Comparison of ENCODE assay signal across 15 mouse cellular contexts in the genomic region with DNA sequence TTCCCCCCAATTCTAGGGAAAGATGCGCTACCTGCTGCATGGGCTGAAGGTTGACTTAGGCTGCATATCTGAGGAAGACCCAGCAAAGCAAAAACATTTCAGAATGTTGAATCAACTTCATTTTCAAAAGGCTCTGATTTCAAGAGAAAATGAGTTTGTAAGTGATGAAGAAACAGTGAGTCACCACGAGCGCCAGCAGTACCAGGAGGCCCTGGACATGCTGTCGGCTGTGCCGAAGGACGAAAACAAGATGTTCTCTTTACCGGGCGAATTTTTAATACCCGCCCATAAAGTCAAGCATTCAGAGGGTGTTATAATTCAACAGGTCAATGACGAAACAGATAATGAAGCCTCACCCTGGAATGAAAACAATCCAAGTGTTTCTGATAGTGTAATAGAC. TPM values are rescaled to one million over a fixed set of nuclear protein-coding genes. Genes with fewer than 3 reads are reported as not detected.
A peak's percentile ranks its signal among the peaks of the same experiment; 100 is the strongest.
DNase-seq lines count a peak whose midpoint lies in the region; ATAC-seq and TF ChIP-seq lines count a peak whose summit lies in the region.
"Had no signal": no experiment of that assay in that cellular context is flagged by ENCODE, and none has a peak within 500 bp of the region (broad histone marks: within the 10 kb centered on the region; RNA-seq: fewer than 3 reads in every experiment).

No protein-coding gene starts in this region.

- intact Hi-C loops in heart, postnatal 25 days (cut with DNase I): no loop called here

- WGBS in heart, embryonic 11.5 days (ENCODE audit: insufficient replicate concordance): 67% methylated on average over 10 of the region's 10 CpGs
- 92% methylated on average over 10 of the region's 10 CpGs for WGBS in kidney, adult 2 months
- WGBS in midbrain, embryonic 14.5 days: 94% methylated on average over 10 of the region's 10 CpGs

- H3K36me3 ChIP-seq in heart, embryonic 11.5 days (ENCODE audit: control insufficient read depth, insufficient read depth, low read length): no peaks in the 10 kb centered on the region; the same call in 1 of the 2 replicates
- H3K36me3 ChIP-seq in kidney, adult 2 months (ENCODE audit: control insufficient read depth, insufficient read depth, low read length): no peaks in the 10 kb centered on the region
- peaks cover 27% of the 10 kb centered on the region for H3K36me3 ChIP-seq in midbrain, embryonic 14.5 days (ENCODE audit: control insufficient read depth, insufficient read depth, low read length)
- H3K36me3 ChIP-seq: liver, embryonic 13.5 days had no signal

- no peaks in the 10 kb centered on the region; the same call in 1 of the 2 replicates for H3K4me1 ChIP-seq in heart, embryonic 11.5 days (ENCODE audit: control insufficient read depth, insufficient read depth, low read length)
- H3K4me1 ChIP-seq in kidney, adult 2 months (ENCODE audit: control insufficient read depth, insufficient read depth, low read length): peaks cover 4% of the 10 kb centered on the region; the same call in 1 of the 2 replicates
- H3K4me1 ChIP-seq in midbrain, embryonic 14.5 days (ENCODE audit: control insufficient read depth, insufficient read depth, low read length): no peaks in the 10 kb centered on the region
- H3K4me1 ChIP-seq: forebrain, embryonic 10.5 days; limb, embryonic 13.5 days had no signal

- no peaks in the 10 kb centered on the region for H3K9me3 ChIP-seq in heart, embryonic 11.5 days (replicated peaks; ENCODE audit: control insufficient read depth, low read length)
- no peaks in the 10 kb centered on the region for H3K9me3 ChIP-seq in midbrain, embryonic 14.5 days (ENCODE audit: control insufficient read depth, low read length)
- H3K9me3 ChIP-seq: forebrain, embryonic 10.5 days; limb, embryonic 13.5 days; liver, embryonic 13.5 days had no signal

- H3K9ac ChIP-seq in heart, embryonic 11.5 days (ENCODE audit: low read depth, low read length): no peak overlapping the region
- no peak overlapping the region for H3K9ac ChIP-seq in midbrain, embryonic 14.5 days (replicated peaks; ENCODE audit: low read length)
- H3K9ac ChIP-seq: limb, embryonic 13.5 days; liver, embryonic 13.5 days; lung, embryonic 14.5 days had no signal

- no peak overlapping the region for H3K4me3 ChIP-seq in heart, embryonic 11.5 days (ENCODE audit: low read depth, low read length)
- H3K4me3 ChIP-seq in kidney, adult 2 months (ENCODE audit: insufficient read depth, low read depth, low read length): no peak overlapping the region
- no peak overlapping the region for H3K4me3 ChIP-seq in midbrain, embryonic 14.5 days (replicated peaks; ENCODE audit: low read depth, low read length)
- H3K4me3 ChIP-seq: forebrain, embryonic 10.5 days; limb, embryonic 13.5 days; liver, embryonic 13.5 days had no signal

- no peak for TF ChIP-seq POLR2A in kidney, adult 2 months (IDR thresholded peaks at IDR 0.05; ENCODE audit: low read depth, low read length)

- H3K27me3 ChIP-seq in heart, embryonic 11.5 days (ENCODE audit: control insufficient read depth, insufficient read depth, low read length): no peaks in the 10 kb centered on the region
- H3K27me3 ChIP-seq in kidney, adult 2 months (replicated peaks; ENCODE audit: control insufficient read depth, insufficient read depth, low read length): no peaks in the 10 kb centered on the region
- no peaks in the 10 kb centered on the region for H3K27me3 ChIP-seq in midbrain, embryonic 14.5 days (ENCODE audit: control insufficient read depth, insufficient read depth, low read length)
- H3K27me3 ChIP-seq: limb, embryonic 13.5 days; liver, embryonic 13.5 days; Patski had no signal

- H3K4me2 ChIP-seq in heart, embryonic 11.5 days: no peak overlapping the region; the same call in 1 of the 2 replicates
- no peak overlapping the region for H3K4me2 ChIP-seq in midbrain, embryonic 14.5 days (ENCODE audit: low read length)
- H3K4me2 ChIP-seq: limb, embryonic 13.5 days; liver, embryonic 13.5 days; lung, embryonic 14.5 days had no signal

- no peak for ATAC-seq in heart, embryonic 11.5 days (replicated peaks; ENCODE audit: insufficient number of reproducible peaks, low FRiP score, low TSS enrichment)
- no peak for ATAC-seq in midbrain, embryonic 14.5 days (ENCODE audit: low FRiP score, low TSS enrichment)
- ATAC-seq: hindbrain, embryonic 16.5 days; intestine, embryonic 16.5 days; Patski had no signal

- no peak for TF ChIP-seq CTCF in kidney, adult 2 months (conservative IDR thresholded peaks at IDR 0.05; ENCODE audit: insufficient read depth, insufficient read length, low read depth, low read length)

- peak overlapping the region; percentile 68 for H3K27ac ChIP-seq in heart, embryonic 11.5 days (ENCODE audit: low read depth, low read length)
- H3K27ac ChIP-seq in kidney, adult 2 months (ENCODE audit: insufficient read depth, low read depth, low read length): no peak overlapping the region
- H3K27ac ChIP-seq in midbrain, embryonic 14.5 days (replicated peaks; ENCODE audit: low read depth, low read length): no peak overlapping the region
- H3K27ac ChIP-seq: forebrain, embryonic 10.5 days; limb, embryonic 13.5 days; liver, embryonic 13.5 days had no signal

- DNase-seq in adrenal gland, adult (ENCODE audit: inconsistent age in 2 of 2, low spot score in 1 of 2): peak; percentile 71 to 77
- no peak for DNase-seq in adrenal gland, postnatal 25 days
- DNase-seq in heart, postnatal 25 days (ENCODE audit: low spot score): no peak
- peak; percentile 2 for DNase-seq in kidney, adult 18-20 months
- no peak for DNase-seq in kidney, adult 2 months
- DNase-seq in midbrain, embryonic 14.5 days: no peak
- DNase-seq in layer of hippocampus, adult 9-11 months: no peak
- DNase-seq: liver, embryonic 13.5 days had no signal

RNA-seq across cellular contexts. Expression of a gene that starts 41.1 kb away (rescaled TPM):
- total RNA-seq in adrenal gland, postnatal 25 days (2021): 11.9 and 13.7 TPM in 2 replicates
- 11.8 and 14.6 TPM in 2 replicates for polyA plus RNA-seq in heart, embryonic 11.5 days (2014; fragmentation: Nextera tagmentation; extraction: Ambion mirVana)
- total RNA-seq in heart, postnatal 25 days (2021): 1 to 10 TPM; 5.3 to 6.9 TPM
- polyA plus RNA-seq in kidney, adult 2 months (2012; rRNA removed): 3.2 and 3.7 TPM in 2 replicates
- polyA plus RNA-seq in midbrain, embryonic 14.5 days (2014; fragmentation: Nextera tagmentation; extraction: Ambion mirVana): 28.4 and 29.4 TPM in 2 replicates

Comparison
In these comparisons a context has a peak if more than half of its experiments do, and no peak if none do; other contexts are left out.
1. DNase-seq: peak in adrenal gland, adult (2 of 2) and kidney, adult 18-20 months (single experiment); none in adrenal gland, postnatal 25 days (single experiment), heart, postnatal 25 days (single experiment), kidney, adult 2 months (single experiment), midbrain, embryonic 14.5 days (single experiment) and layer of hippocampus, adult 9-11 months (single experiment).